Mouse (Mus musculus): Measurements from ENCODE around the gene Mpp3. TPM values are rescaled to one million over a fixed set of nuclear protein-coding genes. Genes with fewer than 3 reads are reported as not detected.

Gene Mpp3
- polyA plus RNA-seq, 1 experiment: not detected

DNA sequence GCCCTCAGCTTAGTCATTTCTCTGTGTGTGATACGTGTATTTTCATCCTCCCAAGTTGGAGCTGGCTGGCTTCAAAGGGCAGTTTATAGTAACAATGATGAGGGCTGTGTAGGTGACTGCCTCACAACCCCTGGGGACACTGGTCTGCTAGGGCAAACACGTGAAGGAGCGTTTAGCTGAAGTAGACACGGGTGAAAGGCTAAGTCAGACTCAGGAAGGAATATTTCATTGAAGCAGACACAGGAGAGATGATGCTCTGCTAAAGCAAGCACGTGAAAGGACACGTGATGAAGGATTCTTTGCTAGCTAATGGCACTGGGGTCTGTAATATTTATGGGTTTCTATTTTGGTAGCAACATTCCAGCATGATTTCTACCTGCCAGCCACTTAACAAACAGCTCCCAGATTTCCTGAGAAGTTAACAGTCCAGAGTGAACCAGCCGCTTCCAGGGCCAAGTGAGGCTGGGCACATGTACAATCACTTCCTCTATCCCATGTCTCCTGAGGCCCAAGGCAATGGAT is 16.5 kb upstream of the Mpp3 start:
- WGBS: 76% methylated on average over 7 of the region's 7 CpGs
- no peak overlapping the region for H3K4me3 ChIP-seq (replicated peaks; ENCODE audit: control insufficient read depth, low read depth, low read length)
- no peak overlapping the region for H3K27ac ChIP-seq (ENCODE audit: control insufficient read depth, insufficient read depth, low read depth, low read length, poor library complexity)
- no peaks in the 10 kb centered on the region for H3K4me1 ChIP-seq (ENCODE audit: control insufficient read depth, insufficient read depth, low read length)
- TF ChIP-seq POLR2A (IDR thresholded peaks at IDR 0.05; ENCODE audit: borderline replicate concordance, control insufficient read depth, low read depth, low read length): no peak
- TF ChIP-seq CTCF (IDR thresholded peaks at IDR 0.05; ENCODE audit: control insufficient read depth, insufficient read depth, low read length): no peak

- Histone ChIP-seq H3K4me3 (replicated peaks; ENCODE audit: control insufficient read depth, low read depth, low read length) (no peak overlapping the region), H3K4me1 (ENCODE audit: control insufficient read depth, insufficient read depth, low read length) (no peaks in the 10 kb centered on the region), H3K27ac (ENCODE audit: control insufficient read depth, insufficient read depth, low read depth, low read length, poor library complexity) (no peak overlapping the region)
- TF ChIP-seq POLR2A (IDR thresholded peaks at IDR 0.05; ENCODE audit: borderline replicate concordance, control insufficient read depth, low read depth, low read length) (no peak), CTCF (IDR thresholded peaks at IDR 0.05; ENCODE audit: control insufficient read depth, insufficient read depth, low read length) (no peak)
- 82% methylated on average over 6 of the region's 6 CpGs for WGBS
Measured at GRCm38 (mm10) chr11:102043381-102043780, 15.1 kb upstream of the Mpp3 start.

DNA sequence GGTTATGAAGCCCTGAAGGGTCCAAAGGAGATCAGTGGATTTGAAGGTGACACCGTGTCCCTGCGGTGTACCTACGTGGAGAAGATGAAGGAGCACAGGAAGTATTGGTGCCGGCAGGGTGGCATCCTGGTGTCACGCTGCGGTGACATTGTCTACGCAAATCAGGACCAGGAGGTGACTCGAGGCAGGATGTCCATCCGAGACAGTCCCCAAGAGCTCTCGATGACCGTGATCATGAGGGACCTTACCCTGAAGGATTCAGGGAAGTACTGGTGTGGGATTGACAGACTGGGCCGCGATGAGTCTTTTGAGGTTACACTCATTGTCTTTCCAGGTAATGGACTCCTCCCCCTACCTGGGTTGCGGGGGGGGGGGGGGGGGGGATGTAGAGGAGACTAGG is 14.7 kb upstream of the Mpp3 start:
- Histone ChIP-seq H3K4me3 (replicated peaks; ENCODE audit: control insufficient read depth, low read depth, low read length) (no peak overlapping the region), H3K27ac (ENCODE audit: control insufficient read depth, insufficient read depth, low read depth, low read length, poor library complexity) (no peak overlapping the region), H3K4me1 (ENCODE audit: control insufficient read depth, insufficient read depth, low read length) (no peaks in the 10 kb centered on the region)
- WGBS: 87% methylated on average over 14 of the region's 14 CpGs
- no peak for TF ChIP-seq POLR2A (IDR thresholded peaks at IDR 0.05; ENCODE audit: borderline replicate concordance, control insufficient read depth, low read depth, low read length)
- no peak for TF ChIP-seq CTCF (IDR thresholded peaks at IDR 0.05; ENCODE audit: control insufficient read depth, insufficient read depth, low read length)

GRCm38 (mm10) chr11:102041350-102041949 is 13.2 kb upstream of the Mpp3 start, which contains the start of gene Cd300lg:
TSS of gene Cd300lg (plus strand) at chr11:102041509.
- peak within 1 kb of the TSS; percentile 60 for H3K4me3 ChIP-seq (replicated peaks; ENCODE audit: control insufficient read depth, low read depth, low read length)
- 0 out of 2 replicates have a peak within 1 kb of the TSS, but pooled peaks have one; percentile 58 for H3K27ac ChIP-seq (ENCODE audit: control insufficient read depth, insufficient read depth, low read depth, low read length, poor library complexity)
- TF ChIP-seq POLR2A (IDR thresholded peaks at IDR 0.05; ENCODE audit: borderline replicate concordance, control insufficient read depth, low read depth, low read length) (no peak), CTCF (IDR thresholded peaks at IDR 0.05; ENCODE audit: control insufficient read depth, insufficient read depth, low read length) (no peak)
- H3K4me1 ChIP-seq (ENCODE audit: control insufficient read depth, insufficient read depth, low read length): no peaks in the 10 kb centered on the region
- 1% methylated on average over 5 of the region's 5 CpGs for WGBS

GRCm38 (mm10) chr11:102040646-102041045 is 12.4 kb upstream of the Mpp3 start:
- WGBS: 76% methylated on average over 4 of the region's 4 CpGs
- Histone ChIP-seq H3K4me3 (replicated peaks; ENCODE audit: control insufficient read depth, low read depth, low read length) (no peak overlapping the region), H3K27ac (ENCODE audit: control insufficient read depth, insufficient read depth, low read depth, low read length, poor library complexity) (no peak overlapping the region), H3K4me1 (ENCODE audit: control insufficient read depth, insufficient read depth, low read length) (no peaks in the 10 kb centered on the region)
- TF ChIP-seq CTCF (IDR thresholded peaks at IDR 0.05; ENCODE audit: control insufficient read depth, insufficient read depth, low read length) (no peak; the same call in 1 of the 2 replicates), POLR2A (IDR thresholded peaks at IDR 0.05; ENCODE audit: borderline replicate concordance, control insufficient read depth, low read depth, low read length) (no peak)

DNA sequence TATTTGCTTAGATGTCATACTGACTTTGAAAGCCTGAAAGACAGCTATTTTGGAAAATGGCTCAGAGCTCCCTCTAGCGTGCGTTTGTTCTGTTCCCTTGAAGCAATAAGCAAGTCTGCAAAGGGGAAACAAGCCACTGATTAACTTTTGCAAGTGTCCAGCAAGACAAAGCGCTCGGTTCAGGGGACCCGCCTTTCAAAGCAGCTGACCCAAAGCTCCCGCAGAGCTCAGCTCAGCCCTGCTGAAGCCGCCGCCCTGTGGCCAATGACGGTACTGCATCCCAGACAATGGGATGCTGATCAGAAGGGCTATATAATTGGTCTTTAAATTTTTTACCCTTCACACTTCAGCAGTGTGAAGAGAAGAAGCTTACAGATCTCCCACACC is 11.9 kb upstream of the Mpp3 start:
- WGBS: 2% methylated on average over 9 of the region's 9 CpGs
- Histone ChIP-seq H3K4me3 (replicated peaks; ENCODE audit: control insufficient read depth, low read depth, low read length) (no peak overlapping the region), H3K27ac (ENCODE audit: control insufficient read depth, insufficient read depth, low read depth, low read length, poor library complexity) (no peak overlapping the region), H3K4me1 (ENCODE audit: control insufficient read depth, insufficient read depth, low read length) (no peaks in the 10 kb centered on the region)
- TF ChIP-seq POLR2A (IDR thresholded peaks at IDR 0.05; ENCODE audit: borderline replicate concordance, control insufficient read depth, low read depth, low read length) (no peak), CTCF (IDR thresholded peaks at IDR 0.05; ENCODE audit: control insufficient read depth, insufficient read depth, low read length) (peak; percentile 71)

GRCm38 (mm10) chr11:102039487-102040137 is 11.4 kb upstream of the Mpp3 start:
- H3K27ac ChIP-seq (ENCODE audit: control insufficient read depth, insufficient read depth, low read depth, low read length, poor library complexity): no peak overlapping the region
- TF ChIP-seq POLR2A (IDR thresholded peaks at IDR 0.05; ENCODE audit: borderline replicate concordance, control insufficient read depth, low read depth, low read length) (no peak), CTCF (IDR thresholded peaks at IDR 0.05; ENCODE audit: control insufficient read depth, insufficient read depth, low read length) (no peak)

GRCm38 (mm10) chr11:102037789-102038188 is 9.5 kb upstream of the Mpp3 start:
- H3K4me1 ChIP-seq (ENCODE audit: control insufficient read depth, insufficient read depth, low read length): no peaks in the 10 kb centered on the region
- H3K27ac ChIP-seq (ENCODE audit: control insufficient read depth, insufficient read depth, low read depth, low read length, poor library complexity): no peak overlapping the region
- 91% methylated on average over 6 of the region's 6 CpGs for WGBS
- no peak overlapping the region for H3K4me3 ChIP-seq (replicated peaks; ENCODE audit: control insufficient read depth, low read depth, low read length)
- TF ChIP-seq POLR2A (IDR thresholded peaks at IDR 0.05; ENCODE audit: borderline replicate concordance, control insufficient read depth, low read depth, low read length) (no peak), CTCF (IDR thresholded peaks at IDR 0.05; ENCODE audit: control insufficient read depth, insufficient read depth, low read length) (no peak)

More at GRCm38 (mm10) chr11:102039487-102040137, 11.4 kb upstream of the Mpp3 start:
- Histone ChIP-seq H3K4me1 (ENCODE audit: control insufficient read depth, insufficient read depth, low read length) (no peaks in the 10 kb centered on the region), H3K4me3 (replicated peaks; ENCODE audit: control insufficient read depth, low read depth, low read length) (no peak overlapping the region)
- 75% methylated on average over 13 of the region's 13 CpGs for WGBS
